Mouse (Mus musculus) layer of hippocampus, postnatal 36 days (tissue): Measurements from ENCODE around the gene Srd5a3. TPM values are rescaled to one million over a fixed set of nuclear protein-coding genes. Genes with fewer than 3 reads are reported as not detected.

Source experiments
- DNase-seq, 2 experiments: peaks; one replicate each; pipeline ENCODE4 v3.0.0; 2022
- total RNA-seq, 2 experiments: library from RNA; stranded (reverse); gene quantifications; 2 replicates each; pipeline ENCODE4 v1.2.3; 2021

Gene Srd5a3
- total RNA-seq, 2 experiments from 2014 or later: 19.1 to 20.8 TPM

DNA sequence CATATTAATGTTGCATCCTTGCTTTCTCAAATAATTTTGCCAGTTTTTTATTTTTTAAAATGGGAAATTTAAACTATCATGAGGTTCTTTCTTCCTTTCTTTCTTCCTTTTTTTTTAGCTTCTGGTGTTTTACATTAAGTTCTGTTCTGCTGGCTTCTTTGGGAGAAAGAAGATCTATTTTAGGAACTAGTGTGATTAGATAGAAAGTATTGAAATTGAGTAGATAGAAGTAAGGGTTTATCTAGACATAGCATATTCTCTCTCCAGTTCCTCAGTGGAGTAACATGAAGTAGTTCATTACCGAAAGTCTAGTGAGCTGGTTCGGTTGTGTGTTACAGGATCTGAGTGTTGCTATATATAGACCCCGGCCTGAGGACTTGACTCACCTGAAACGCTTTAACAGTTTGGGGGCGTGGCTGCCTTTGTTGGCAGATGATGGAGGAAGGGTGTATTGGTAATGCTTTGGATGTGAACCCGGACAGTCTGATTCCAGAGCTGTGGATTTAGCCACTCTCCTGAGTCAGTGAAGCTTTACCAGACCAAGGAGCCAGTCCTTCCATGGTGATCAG is 54.4 kb downstream of the Srd5a3 start:
- no peak for DNase-seq

DNA sequence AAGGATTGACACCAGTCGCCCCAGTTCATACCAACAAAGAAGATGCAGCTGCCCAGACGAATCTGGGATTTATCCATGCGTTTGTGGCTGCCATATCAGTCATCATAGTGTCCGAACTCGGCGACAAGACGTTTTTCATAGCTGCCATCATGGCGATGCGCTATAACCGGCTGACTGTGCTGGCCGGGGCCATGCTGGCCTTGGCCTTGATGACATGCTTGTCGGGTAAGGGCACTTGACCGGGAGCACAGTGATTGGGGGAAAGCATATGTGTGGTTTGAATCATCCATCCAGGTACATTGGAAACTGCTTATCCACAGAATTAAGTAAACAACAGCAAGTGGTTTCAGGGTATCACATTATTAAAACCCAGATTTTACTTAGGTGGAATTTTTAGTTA is 59.3 kb downstream of the Srd5a3 start:
- DNase-seq: no peak

DNA sequence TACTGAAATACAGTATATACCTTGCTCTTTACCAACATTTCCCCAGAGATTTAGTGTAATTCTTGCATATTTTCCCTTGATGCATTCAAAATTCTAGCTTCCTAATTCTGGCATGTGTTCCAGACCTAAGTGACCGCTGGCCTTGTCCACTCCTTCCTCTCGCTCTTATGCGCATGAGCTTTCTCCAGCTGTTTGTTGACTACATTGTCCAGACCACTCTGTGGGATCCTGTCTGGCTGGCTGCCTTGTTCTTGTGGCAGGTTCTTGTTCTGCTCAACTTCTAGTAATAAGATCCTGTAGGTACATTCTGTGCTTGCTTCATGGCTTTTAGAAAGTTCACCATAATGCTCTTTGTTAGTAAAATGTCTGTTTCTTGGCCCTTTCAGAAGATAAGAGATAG is 63.1 kb downstream of the Srd5a3 start:
- DNase-seq: no peak

Other genes starting within 250 kb of the Srd5a3 start
- 1 to 10 TPM; 6.1 to 8.9 TPM for gene Kdr, start 161.8 kb upstream of the Srd5a3 start, total RNA-seq
- gene Tmem165, start 43.6 kb downstream of the Srd5a3 start, total RNA-seq: 10 to 100 TPM; 33.1 to 33.5 TPM
- 10 to 100 TPM; 49.8 to 54.8 TPM for gene Clock, start 164.5 kb downstream of the Srd5a3 start, total RNA-seq
- not detected for gene Pdcl2, start 190.9 kb downstream of the Srd5a3 start, total RNA-seq
- not detected for gene Nmu, start 223.5 kb downstream of the Srd5a3 start, total RNA-seq